Mouse (Mus musculus): ENCODE data around the gene Col15a1. TPM values are rescaled to one million over a fixed set of nuclear protein-coding genes. Genes with fewer than 3 reads are reported as not detected.

Gene Col15a1
- total and polyA plus RNA-seq, 2 experiments from 2014 or later: 19.9 to 40.7 TPM

- Histone ChIP-seq H3K9me3 (replicated peaks; ENCODE audit: control insufficient read depth, low read length) (no peaks in the 10 kb centered on the region), H3K9ac (replicated peaks; ENCODE audit: low read depth, low read length) (no peak overlapping the region), H3K36me3 (replicated peaks; ENCODE audit: control insufficient read depth, insufficient read depth, low read length) (no peaks in the 10 kb centered on the region), H3K4me2 (ENCODE audit: low read depth, low read length) (no peak overlapping the region), H3K4me1 (ENCODE audit: control insufficient read depth, insufficient read depth) (peaks cover 5% of the 10 kb centered on the region; the same call in 1 of the 2 replicates), H3K27me3 (ENCODE audit: control insufficient read depth, insufficient read depth, low read length) (no peaks in the 10 kb centered on the region), H3K27ac (ENCODE audit: low read depth) (no peak overlapping the region; the same call in 1 of the 2 replicates), H3K4me3 (ENCODE audit: low read depth, low read length) (no peak overlapping the region)
- ATAC-seq (ENCODE audit: insufficient read depth, low read depth) (no peak), DNase-seq (ENCODE audit: low spot score) (no peak)
- TF ChIP-seq EP300 (IDR thresholded peaks at IDR 0.05; ENCODE audit: low read depth) (no peak), CTCF (IDR thresholded peaks at IDR 0.05; ENCODE audit: low read depth) (no peak)
- WGBS: 73% methylated on average over 10 of the region's 10 CpGs
Measured at GRCm38 (mm10) chr4:47319561-47320321, 111.8 kb downstream of the Col15a1 start.

GRCm38 (mm10) chr4:47322315-47322714, 114.4 kb downstream of the Col15a1 start:
- no peak for DNase-seq (ENCODE audit: low spot score)
- ATAC-seq (ENCODE audit: insufficient read depth, low read depth): no peak
- WGBS: 72% methylated on average over 3 of the region's 3 CpGs
- H3K27ac ChIP-seq (ENCODE audit: low read depth): no peak overlapping the region
- no peaks in the 10 kb centered on the region for H3K27me3 ChIP-seq (ENCODE audit: control insufficient read depth, insufficient read depth, low read length)
- no peak overlapping the region for H3K4me2 ChIP-seq (ENCODE audit: low read depth, low read length)
- no peaks in the 10 kb centered on the region for H3K36me3 ChIP-seq (replicated peaks; ENCODE audit: control insufficient read depth, insufficient read depth, low read length)
- no peak overlapping the region for H3K4me3 ChIP-seq (ENCODE audit: low read depth, low read length)
- H3K9me3 ChIP-seq (replicated peaks; ENCODE audit: control insufficient read depth, low read length): no peaks in the 10 kb centered on the region
- H3K4me1 ChIP-seq (ENCODE audit: control insufficient read depth, insufficient read depth): no peaks in the 10 kb centered on the region; the same call in 1 of the 2 replicates
- TF ChIP-seq EP300 (IDR thresholded peaks at IDR 0.05; ENCODE audit: low read depth) (no peak), CTCF (IDR thresholded peaks at IDR 0.05; ENCODE audit: low read depth) (no peak)
- no peak overlapping the region for H3K9ac ChIP-seq (replicated peaks; ENCODE audit: low read depth, low read length)

GRCm38 (mm10) chr4:47324206-47324605, 116.2 kb downstream of the Col15a1 start:
- no peaks in the 10 kb centered on the region for H3K4me1 ChIP-seq (ENCODE audit: control insufficient read depth, insufficient read depth)
- H3K9ac ChIP-seq (replicated peaks; ENCODE audit: low read depth, low read length): no peak overlapping the region
- TF ChIP-seq CTCF (IDR thresholded peaks at IDR 0.05; ENCODE audit: low read depth) (no peak), EP300 (IDR thresholded peaks at IDR 0.05; ENCODE audit: low read depth) (no peak)
- no peak overlapping the region for H3K4me3 ChIP-seq (ENCODE audit: low read depth, low read length)
- ATAC-seq (ENCODE audit: insufficient read depth, low read depth) (no peak), DNase-seq (ENCODE audit: low spot score) (no peak)
- H3K9me3 ChIP-seq (replicated peaks; ENCODE audit: control insufficient read depth, low read length): no peaks in the 10 kb centered on the region
- H3K36me3 ChIP-seq (replicated peaks; ENCODE audit: control insufficient read depth, insufficient read depth, low read length): no peaks in the 10 kb centered on the region
- no peak overlapping the region for H3K4me2 ChIP-seq (ENCODE audit: low read depth, low read length)
- no peaks in the 10 kb centered on the region for H3K27me3 ChIP-seq (ENCODE audit: control insufficient read depth, insufficient read depth, low read length)
- WGBS: 81% methylated on average over 1 of the region's 1 CpGs
- no peak overlapping the region for H3K27ac ChIP-seq (ENCODE audit: low read depth)

GRCm38 (mm10) chr4:47327782-47328181, 119.8 kb downstream of the Col15a1 start:
- Histone ChIP-seq H3K36me3 (replicated peaks; ENCODE audit: control insufficient read depth, insufficient read depth, low read length) (no peaks in the 10 kb centered on the region), H3K9ac (replicated peaks; ENCODE audit: low read depth, low read length) (no peak overlapping the region), H3K4me3 (ENCODE audit: low read depth, low read length) (no peak overlapping the region), H3K9me3 (replicated peaks; ENCODE audit: control insufficient read depth, low read length) (no peaks in the 10 kb centered on the region), H3K27ac (ENCODE audit: low read depth) (no peak overlapping the region), H3K27me3 (ENCODE audit: control insufficient read depth, insufficient read depth, low read length) (no peaks in the 10 kb centered on the region), H3K4me1 (ENCODE audit: control insufficient read depth, insufficient read depth) (no peaks in the 10 kb centered on the region), H3K4me2 (ENCODE audit: low read depth, low read length) (no peak overlapping the region)
- DNase-seq (ENCODE audit: low spot score) (no peak), ATAC-seq (ENCODE audit: insufficient read depth, low read depth) (no peak)
- 56% methylated on average over 3 of the region's 3 CpGs for WGBS
- TF ChIP-seq CTCF (IDR thresholded peaks at IDR 0.05; ENCODE audit: low read depth) (no peak), EP300 (IDR thresholded peaks at IDR 0.05; ENCODE audit: low read depth) (no peak)

- TF ChIP-seq CTCF (IDR thresholded peaks at IDR 0.05; ENCODE audit: low read depth) (no peak), EP300 (IDR thresholded peaks at IDR 0.05; ENCODE audit: low read depth) (no peak)
- 0% methylated on average over 1 of the region's 1 CpGs for WGBS
- Histone ChIP-seq H3K4me1 (ENCODE audit: control insufficient read depth, insufficient read depth) (no peaks in the 10 kb centered on the region), H3K9ac (replicated peaks; ENCODE audit: low read depth, low read length) (no peak overlapping the region), H3K9me3 (replicated peaks; ENCODE audit: control insufficient read depth, low read length) (no peaks in the 10 kb centered on the region), H3K4me3 (ENCODE audit: low read depth, low read length) (no peak overlapping the region), H3K36me3 (replicated peaks; ENCODE audit: control insufficient read depth, insufficient read depth, low read length) (no peaks in the 10 kb centered on the region), H3K4me2 (ENCODE audit: low read depth, low read length) (no peak overlapping the region), H3K27me3 (ENCODE audit: control insufficient read depth, insufficient read depth, low read length) (no peaks in the 10 kb centered on the region), H3K27ac (ENCODE audit: low read depth) (no peak overlapping the region)
- DNase-seq (ENCODE audit: low spot score) (no peak), ATAC-seq (ENCODE audit: insufficient read depth, low read depth) (no peak)
Measured at GRCm38 (mm10) chr4:47329285-47329684, 121.3 kb downstream of the Col15a1 start.
